Mouse (Mus musculus) brain, embryonic 14.5 days (tissue): ENCODE measurements around the gene Nmral1.

ENCODE experiments used
- CTCF ChIP-seq: fragments of 200-500 bp; IDR thresholded peaks from 2 replicates; pipeline ENCODE4 v1.5.1; 2012; ENCODE audit warnings: inconsistent platforms, mild to moderate bottlenecking, moderate library complexity, borderline replicate concordance; ENCODE audit not compliant: insufficient read depth, insufficient read length; ENCODE audit errors: extremely low read depth
- POLR2A ChIP-seq: fragments of 200-500 bp; IDR thresholded peaks from 2 replicates; pipeline ENCODE4 v1.6.1; 2012; ENCODE audit warnings: mild to moderate bottlenecking, inconsistent platforms, borderline replicate concordance; ENCODE audit not compliant: poor library complexity, insufficient read depth, insufficient read length, severe bottlenecking; ENCODE audit errors: extremely low read depth

- TF ChIP-seq CTCF, result no peak
- TF ChIP-seq POLR2A, result peak; percentile 7; the same call in 1 of the 2 replicates
Observed at GRCm38 (mm10) chr16:4718753-4719518, at the start of gene Nmral1.
